Mouse (Mus musculus) heart, embryonic 11.5 days (tissue): ENCODE results near the gene Phlda2. TPM values are rescaled to one million over a fixed set of nuclear protein-coding genes. Genes with fewer than 3 reads are reported as not detected.

Experiments
- ATAC-seq: fragments of 200-750 bp; cut with Nextera tagmentation; replicated peaks from 2 replicates; pipeline ENCODE4 v1.8.0; 2017; ENCODE audit warnings: moderate library complexity; ENCODE audit not compliant: insufficient number of reproducible peaks, low FRiP score, low TSS enrichment
- H3K27ac ChIP-seq: fragments of 300-500 bp; sonication (generic); 2 replicates; pipeline ENCODE4 v1.5.1; 2014; ENCODE audit warnings: mild to moderate bottlenecking, low read depth, low read length
- H3K27me3 ChIP-seq: fragments of 300-500 bp; sonication (generic); 2 replicates; pipeline ENCODE4 v1.6.1; 2014; ENCODE audit warnings: mild to moderate bottlenecking, low read length, mixed read lengths; ENCODE audit not compliant: control insufficient read depth, insufficient read depth
- H3K36me3 ChIP-seq: fragments of 300-500 bp; sonication (generic); 2 replicates; pipeline ENCODE4 v1.6.1; 2014; ENCODE audit warnings: mild to moderate bottlenecking, low read length, moderate library complexity, mixed read lengths; ENCODE audit not compliant: control insufficient read depth, insufficient read depth
- H3K4me1 ChIP-seq: fragments of 300-500 bp; sonication (generic); 2 replicates; pipeline ENCODE4 v1.6.1; 2014; ENCODE audit warnings: low read length; ENCODE audit not compliant: control insufficient read depth, insufficient read depth
- H3K4me2 ChIP-seq: fragments of 300-500 bp; sonication (generic); 2 replicates; pipeline ENCODE4 v1.6.1; 2014; ENCODE audit warnings: mild to moderate bottlenecking, moderate library complexity
- H3K4me3 ChIP-seq: fragments of 300-500 bp; sonication (generic); 2 replicates; pipeline ENCODE4 v1.5.1; 2014; ENCODE audit warnings: low read depth, low read length
- H3K9ac ChIP-seq: fragments of 300-500 bp; sonication (generic); 2 replicates; pipeline ENCODE4 v1.6.1; 2014; ENCODE audit warnings: mild to moderate bottlenecking, low read depth, low read length, moderate library complexity
- H3K9me3 ChIP-seq: fragments of 300-500 bp; sonication (generic); replicated peaks from 2 replicates; pipeline ENCODE4 v1.6.1; 2016; ENCODE audit warnings: low read length; ENCODE audit not compliant: control insufficient read depth
- WGBS: fragments of 180-500 bp; shearing (Covaris S2); extraction: QIAGEN DNeasy Blood & Tissue Kit; methylation state at CpG from one replicate; pipeline ENCODE4 v1.1.7; 2014; ENCODE audit not compliant: insufficient replicate concordance; 5-methylcytosine and 5-hydroxymethylcytosine counted together
- polyA plus RNA-seq: library from polyadenylated mRNA; unstranded; fragments of >200 nt; fragmentation: Nextera tagmentation; extraction: Ambion mirVana; gene quantifications from 2 replicates; pipeline ENCODE4 v1.2.1, GENCODE M21; 2014

Phlda2 gene
- polyA plus RNA-seq, 1 experiment from 2014 or later, result 2.6 TPM

DNA sequence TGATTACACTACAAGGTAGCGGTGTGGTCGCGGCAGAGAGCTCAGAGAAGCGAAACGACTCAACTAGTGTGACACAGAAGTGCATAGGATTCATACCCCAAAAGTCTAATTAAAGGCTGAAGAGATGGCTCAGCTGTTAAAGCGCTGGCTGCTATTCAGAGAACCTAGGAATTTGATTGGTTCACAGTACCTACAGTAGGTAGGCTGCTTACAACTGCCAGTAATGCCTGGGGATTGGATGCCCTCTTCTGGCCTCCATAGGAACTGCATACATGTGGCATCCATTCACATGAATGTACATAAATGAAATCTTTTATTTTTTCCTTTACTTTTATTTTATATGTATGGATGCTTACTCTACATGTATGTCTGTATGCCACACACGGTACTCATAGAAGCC is 3.7 kb upstream of the Phlda2 start:
- H3K4me2 ChIP-seq, result no peak overlapping the region
- H3K27me3 ChIP-seq, result peaks cover 30% of the 10 kb centered on the region
- no peak overlapping the region for H3K9ac ChIP-seq
- H3K27ac ChIP-seq, result no peak overlapping the region
- no peak overlapping the region for H3K4me3 ChIP-seq
- peaks cover 13% of the 10 kb centered on the region; the same call in 1 of the 2 replicates for H3K4me1 ChIP-seq
- WGBS, result 22% methylated on average over 7 of the region's 7 CpGs
- H3K9me3 ChIP-seq, result no peaks in the 10 kb centered on the region
- no peaks in the 10 kb centered on the region for H3K36me3 ChIP-seq
- ATAC-seq, result no peak

DNA sequence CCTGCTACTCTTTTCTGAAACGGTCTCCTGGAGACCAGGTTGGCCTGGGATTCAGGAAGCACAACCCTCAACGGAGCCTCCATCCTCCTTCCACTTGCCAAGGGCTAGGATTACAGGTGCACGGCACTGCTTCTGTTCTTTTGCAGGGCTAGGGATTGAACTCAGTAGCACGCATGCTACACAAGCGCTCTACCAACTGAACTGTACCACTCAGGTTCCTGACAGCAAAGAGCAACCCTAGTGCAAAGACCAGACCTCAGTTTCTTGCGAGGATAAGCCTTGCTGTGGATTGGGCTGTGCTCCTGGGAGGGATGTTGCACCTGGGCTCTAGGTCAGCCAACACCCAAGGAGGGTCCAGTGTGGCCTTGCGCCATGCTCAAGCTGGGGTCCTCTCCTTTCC is 3.3 kb upstream of the Phlda2 start:
- ATAC-seq, result no peak
- Histone ChIP-seq H3K4me2 (no peak overlapping the region), H3K27me3 (peaks cover 34% of the 10 kb centered on the region), H3K27ac (no peak overlapping the region), H3K36me3 (no peaks in the 10 kb centered on the region), H3K4me1 (peaks cover 14% of the 10 kb centered on the region; the same call in 1 of the 2 replicates), H3K9me3 (no peaks in the 10 kb centered on the region), H3K9ac (no peak overlapping the region), H3K4me3 (no peak overlapping the region)
- WGBS, result 63% methylated on average over 7 of the region's 7 CpGs

DNA sequence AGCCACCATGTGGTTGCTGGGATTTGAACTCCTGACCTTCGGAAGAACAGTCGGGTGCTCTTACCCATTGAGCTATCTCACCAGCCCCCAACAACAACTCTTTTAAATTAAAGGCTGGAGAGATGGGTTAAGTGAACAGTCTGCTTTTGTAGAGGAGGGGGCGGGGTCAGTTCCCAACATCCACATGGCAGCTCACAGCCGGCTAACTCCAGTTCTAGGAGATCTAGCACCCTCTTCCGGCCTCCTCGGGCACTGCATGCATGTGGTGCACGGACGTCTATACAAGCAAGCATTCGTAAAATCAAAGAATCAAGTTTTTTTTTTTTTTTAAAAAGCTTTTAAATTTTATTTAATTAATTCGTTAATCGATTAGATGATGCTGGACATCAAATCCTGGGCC is 2.9 kb upstream of the Phlda2 start:
- no peak for ATAC-seq

DNA sequence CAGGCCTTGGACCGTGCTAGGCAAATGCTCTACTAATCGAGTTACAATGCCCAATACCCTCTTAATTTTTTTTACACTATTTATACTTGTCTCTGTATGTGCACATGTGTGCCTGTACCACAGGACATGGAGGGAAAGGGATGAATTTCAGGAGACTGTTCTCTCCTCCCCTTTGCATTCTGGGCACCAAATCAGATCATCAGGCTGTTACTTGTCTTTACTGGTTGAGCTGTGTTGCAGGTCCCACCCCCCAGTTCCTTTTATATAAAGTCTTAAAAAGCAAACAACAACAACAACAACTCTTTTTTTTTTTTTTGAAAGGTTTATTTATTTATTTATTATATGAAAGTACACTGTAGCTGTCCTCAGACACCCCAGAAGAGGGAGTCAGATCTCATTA is 2.5 kb upstream of the Phlda2 start:
- no peak overlapping the region for H3K4me3 ChIP-seq
- no peak for ATAC-seq
- H3K36me3 ChIP-seq, result no peaks in the 10 kb centered on the region
- 79% methylated on average over 2 of the region's 2 CpGs for WGBS
- no peaks in the 10 kb centered on the region for H3K9me3 ChIP-seq
- no peak overlapping the region for H3K4me2 ChIP-seq
- peaks cover 43% of the 10 kb centered on the region for H3K27me3 ChIP-seq
- no peak overlapping the region for H3K9ac ChIP-seq
- peaks cover 14% of the 10 kb centered on the region; the same call in 1 of the 2 replicates for H3K4me1 ChIP-seq
- H3K27ac ChIP-seq, result no peak overlapping the region

More for the DNA sequence above, 2.9 kb upstream of the Phlda2 start:
- peaks cover 39% of the 10 kb centered on the region for H3K27me3 ChIP-seq
- peaks cover 14% of the 10 kb centered on the region; the same call in 1 of the 2 replicates for H3K4me1 ChIP-seq
- H3K36me3 ChIP-seq, result no peaks in the 10 kb centered on the region
- H3K9ac ChIP-seq, result no peak overlapping the region
- WGBS, result 26% methylated on average over 11 of the region's 11 CpGs
- no peak overlapping the region for H3K27ac ChIP-seq
- H3K9me3 ChIP-seq, result no peaks in the 10 kb centered on the region
- no peak overlapping the region for H3K4me2 ChIP-seq
- H3K4me3 ChIP-seq, result no peak overlapping the region

DNA sequence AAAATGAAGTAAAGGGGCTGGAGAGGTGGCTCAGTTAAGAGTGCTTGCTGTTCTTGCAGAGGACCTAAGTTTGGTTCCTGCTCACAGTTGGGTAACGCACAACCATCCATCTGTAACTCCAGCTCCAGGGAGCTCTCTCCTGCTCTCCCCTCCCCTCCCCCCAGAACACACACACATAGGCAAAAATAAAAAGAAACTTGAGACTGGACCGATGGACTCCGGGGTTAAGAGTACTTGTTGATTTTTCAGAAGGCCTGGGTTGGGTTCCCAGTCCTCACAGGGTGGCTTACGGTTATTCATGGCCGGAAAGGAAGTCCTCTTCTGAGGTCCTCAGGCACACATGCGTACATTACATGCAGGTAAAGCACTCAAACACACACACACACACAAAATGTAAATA is 976 bp upstream of the Phlda2 start:
- no peaks in the 10 kb centered on the region for H3K36me3 ChIP-seq
- 79% methylated on average over 6 of the region's 6 CpGs for WGBS

DNA sequence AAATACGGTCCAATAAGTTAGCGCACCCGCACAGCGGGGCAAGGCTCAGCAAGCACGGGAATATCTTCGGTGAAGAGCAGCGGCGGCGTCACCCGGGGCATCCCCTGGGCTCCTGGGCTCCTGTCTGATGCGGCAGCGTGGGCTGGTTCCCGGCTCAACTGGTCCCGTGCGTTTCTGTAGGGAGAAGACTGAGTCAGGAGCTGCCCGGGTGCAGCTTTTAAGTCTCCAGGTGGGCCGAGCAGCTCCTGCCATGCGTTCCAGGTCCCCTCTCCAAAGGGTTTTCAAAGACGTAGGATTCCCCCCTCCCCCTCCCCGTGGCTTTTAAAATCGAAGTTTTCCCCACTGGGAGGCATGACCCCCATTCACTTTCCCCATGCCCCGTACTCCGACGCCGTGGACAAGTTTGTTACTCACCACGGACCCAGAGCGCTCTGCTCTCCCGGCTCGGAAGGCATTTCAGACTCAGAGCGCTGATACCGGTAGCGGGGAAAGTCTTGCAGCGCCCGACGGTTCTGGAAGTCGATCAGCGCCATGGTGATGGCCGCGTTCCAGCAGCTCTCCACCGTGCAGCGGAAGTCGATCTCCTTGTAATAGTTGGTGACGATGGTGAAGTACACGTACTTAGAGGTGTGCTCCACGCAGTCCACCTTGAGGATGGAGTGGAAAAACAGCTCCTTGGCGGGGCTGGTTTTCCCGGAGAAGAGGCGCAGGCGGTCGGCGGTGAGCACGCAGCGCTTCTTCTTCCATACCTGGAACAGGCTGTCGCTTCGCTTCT is 1.1 kb downstream of the Phlda2 start:
- peak overlapping the region; percentile 47 for H3K4me3 ChIP-seq
- WGBS, result 2% methylated on average over 55 of the region's 55 CpGs
- H3K4me2 ChIP-seq, result peak overlapping the region; percentile 83
- H3K27ac ChIP-seq, result no peak overlapping the region
- peaks cover 55% of the 10 kb centered on the region for H3K27me3 ChIP-seq
- H3K4me1 ChIP-seq, result peaks cover 7% of the 10 kb centered on the region; the same call in 1 of the 2 replicates
- ATAC-seq, result no peak
- no peaks in the 10 kb centered on the region for H3K36me3 ChIP-seq
- H3K9ac ChIP-seq, result 0 out of 2 replicates have a peak overlapping the region, but pooled peaks have one; percentile 8
- no peaks in the 10 kb centered on the region for H3K9me3 ChIP-seq

More for the DNA sequence above, 976 bp upstream of the Phlda2 start:
- H3K9me3 ChIP-seq, result no peaks in the 10 kb centered on the region
- peaks cover 48% of the 10 kb centered on the region for H3K27me3 ChIP-seq
- H3K9ac ChIP-seq, result no peak overlapping the region
- no peak overlapping the region for H3K4me2 ChIP-seq
- no peak overlapping the region for H3K4me3 ChIP-seq
- no peak for ATAC-seq
- peaks cover 7% of the 10 kb centered on the region; the same call in 1 of the 2 replicates for H3K4me1 ChIP-seq
- H3K27ac ChIP-seq, result no peak overlapping the region

DNA sequence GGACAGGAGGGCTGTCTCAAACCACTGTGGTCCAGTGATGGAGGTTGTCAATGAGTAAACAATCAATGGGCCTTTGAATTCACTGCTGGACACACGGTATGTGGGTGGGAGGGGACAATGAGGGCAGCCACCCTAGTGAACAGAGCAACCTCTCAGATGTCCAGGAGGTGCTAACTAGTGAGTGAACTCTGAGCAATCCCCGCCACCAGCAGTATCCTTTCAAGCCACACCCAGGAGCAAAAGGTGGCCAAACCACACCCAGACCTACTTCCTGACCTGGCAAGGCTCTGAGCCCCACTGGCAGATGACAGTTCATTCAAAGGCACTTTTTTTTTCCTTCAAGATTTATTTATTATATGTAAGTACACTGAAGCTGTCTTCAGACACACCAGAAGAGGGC is 2.0 kb downstream of the Phlda2 start:
- 33% methylated on average over 2 of the region's 2 CpGs for WGBS
- Histone ChIP-seq H3K4me3 (no peak overlapping the region), H3K9me3 (no peaks in the 10 kb centered on the region), H3K9ac (no peak overlapping the region), H3K36me3 (no peaks in the 10 kb centered on the region), H3K4me2 (no peak overlapping the region), H3K27ac (no peak overlapping the region), H3K4me1 (peaks cover 7% of the 10 kb centered on the region; the same call in 1 of the 2 replicates), H3K27me3 (peaks cover 55% of the 10 kb centered on the region)
- no peak for ATAC-seq

DNA sequence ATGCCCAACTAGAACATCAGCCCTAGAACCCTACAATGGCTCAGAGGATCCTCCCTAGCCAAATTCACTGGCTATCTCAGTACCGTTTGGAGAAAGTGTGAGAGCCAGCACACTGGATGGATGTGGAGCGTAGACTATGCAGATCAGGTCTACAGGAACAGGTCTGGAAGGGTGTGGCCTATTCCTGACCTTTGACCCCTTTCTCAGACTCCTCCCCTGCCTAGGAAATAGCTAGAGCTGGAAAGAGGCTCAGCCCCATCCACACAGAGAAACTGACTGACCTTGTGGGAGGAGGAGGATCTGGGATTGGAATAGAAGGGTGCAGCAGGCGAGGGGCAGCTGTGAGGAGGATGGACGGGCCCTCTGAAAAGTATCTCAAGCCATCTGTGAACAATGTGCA is 4.4 kb downstream of the Phlda2 start:
- 84% methylated on average over 4 of the region's 4 CpGs for WGBS
- Histone ChIP-seq H3K9ac (no peak overlapping the region), H3K27ac (no peak overlapping the region), H3K36me3 (no peaks in the 10 kb centered on the region), H3K4me3 (no peak overlapping the region), H3K4me1 (peaks cover 7% of the 10 kb centered on the region; the same call in 1 of the 2 replicates), H3K4me2 (no peak overlapping the region), H3K27me3 (peaks cover 43% of the 10 kb centered on the region), H3K9me3 (no peaks in the 10 kb centered on the region)
- ATAC-seq, result no peak
